In the genomic region with DNA sequence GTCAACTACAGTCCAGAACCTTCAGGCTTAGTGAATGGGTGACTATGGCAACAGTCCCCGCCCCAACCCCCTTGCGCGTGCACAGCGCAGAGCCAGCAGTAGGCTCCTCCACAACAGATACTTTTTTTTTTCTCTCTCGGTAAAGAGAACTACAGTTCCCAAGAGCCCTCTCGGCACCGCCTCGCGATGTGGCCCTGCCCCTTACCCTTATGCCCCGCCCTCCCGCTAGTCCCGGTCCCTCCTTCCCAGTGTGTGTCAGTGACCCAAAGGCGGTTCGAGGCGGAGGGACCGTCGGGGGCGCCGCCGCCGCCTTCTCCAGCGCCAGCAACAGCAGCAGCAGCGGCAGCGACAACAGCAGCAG, we compare ENCODE assay signal across 8 mouse cellular contexts. TPM values are rescaled to one million over a fixed set of nuclear protein-coding genes. Genes with fewer than 3 reads are reported as not detected.
A peak's percentile ranks its signal among the peaks of the same experiment; 100 is the strongest.
DNase-seq lines count a peak whose midpoint lies in the region; ATAC-seq lines count a peak whose summit lies in the region.

Gene Peli1 (plus strand): TSS at position 225 of the 361 bp plus-strand sequence.

- no peaks in the 10 kb centered on the region for H3K9me3 ChIP-seq in intestine, embryonic 14.5 days (ENCODE audit: control insufficient read depth, low read length)

- peak; percentile 96 to 98 for DNase-seq in adrenal gland, adult 18-20 months (ENCODE audit: low spot score in 2 of 2)
- peak; percentile 97 for DNase-seq in embryo, embryonic 11 days
- DNase-seq in gastrocnemius, postnatal 25 days: peak; percentile 96
- DNase-seq in intestine, embryonic 14.5 days (ENCODE audit: low spot score): peak; percentile 97
- DNase-seq in left cerebral cortex, postnatal 14 days (ENCODE audit: low spot score in 2 of 2): peak; percentile 95 to 99
- peak; percentile 97 for DNase-seq in mesoderm, embryonic 11.5 days (ENCODE audit: low read depth, low spot score)
- peak; percentile 95 to 96 for DNase-seq in right cerebral cortex, postnatal 36 days (ENCODE audit: low spot score in 2 of 2)
- DNase-seq in yolk sac, embryonic 10.5 days (ENCODE audit: low spot score): peak; percentile 96

- H3K36me3 ChIP-seq in intestine, embryonic 14.5 days (ENCODE audit: control insufficient read depth, insufficient read depth, low read length): no peaks in the 10 kb centered on the region

- H3K4me2 ChIP-seq in intestine, embryonic 14.5 days (ENCODE audit: low read length): peak within 1 kb of the TSS; percentile 87

- peaks cover 14% of the 10 kb centered on the region for H3K4me1 ChIP-seq in intestine, embryonic 14.5 days (replicated peaks; ENCODE audit: control insufficient read depth, insufficient read depth, low read length)

- intact Hi-C loops in left cerebral cortex, postnatal 14 days (cut with DNase I): loop anchor here (5.0 kb wide), 2 partner anchors 86 to 174 kb away; no protein-coding TSS in a partner anchor

- under 1% methylated on average over 24 of the region's 24 CpGs for WGBS in intestine, embryonic 14.5 days

- peak within 1 kb of the TSS; percentile 99 for H3K27ac ChIP-seq in intestine, embryonic 14.5 days (ENCODE audit: low read depth)

- no peaks in the 10 kb centered on the region for H3K27me3 ChIP-seq in intestine, embryonic 14.5 days (replicated peaks; ENCODE audit: control insufficient read depth, insufficient read depth, low read length)

- H3K4me3 ChIP-seq in intestine, embryonic 14.5 days (ENCODE audit: low read depth, low read length): peak within 1 kb of the TSS; percentile 48

- ATAC-seq in intestine, embryonic 14.5 days (replicated peaks; ENCODE audit: low FRiP score, low TSS enrichment, low read depth): peak; percentile 99

- peak within 1 kb of the TSS; percentile 98 for H3K9ac ChIP-seq in intestine, embryonic 14.5 days (ENCODE audit: low read length)

RNA-seq across cellular contexts. Expression of gene Peli1, which starts in this region (rescaled TPM):
- 10 to 100 TPM; 16.1 to 18.3 TPM for total RNA-seq in adrenal gland, adult 18-20 months (2021)
- 10 to 100 TPM in 1 of 2 experiments, 1 to 10 TPM in 1; 7.6 to 12.6 TPM for total RNA-seq in gastrocnemius, postnatal 25 days (2021)
- polyA plus RNA-seq in intestine, embryonic 14.5 days (2014; fragmentation: Nextera tagmentation; extraction: Ambion mirVana): 39.5 and 41.2 TPM in 2 replicates
- 10 to 100 TPM; 46.7 to 47.0 TPM for total RNA-seq in left cerebral cortex, postnatal 14 days (2021)

Comparison
In these comparisons a context has a peak if more than half of its experiments do, and no peak if none do; other contexts are left out.
1. Peak in every context shown above with its lines: DNase-seq, ATAC-seq, H3K4me3 ChIP-seq and H3K27ac ChIP-seq.